Mouse (Mus musculus) testis, adult 2 months (tissue): ENCODE results near the gene Mmp24. TPM values are rescaled to one million over a fixed set of nuclear protein-coding genes. Genes with fewer than 3 reads are reported as not detected.

Experiments used
- H3K27ac ChIP-seq: fragments of 200-500 bp; 2 replicates; pipeline ENCODE4 v1.5.1; 2012; ENCODE audit warnings: low read depth, low read length; ENCODE audit not compliant: control insufficient read depth, insufficient read depth
- H3K27me3 ChIP-seq: fragments of 200-500 bp; 2 replicates; pipeline ENCODE4 v1.6.1; 2012; ENCODE audit warnings: mild to moderate bottlenecking, low read length, moderate library complexity; ENCODE audit not compliant: control insufficient read depth, insufficient read depth
- H3K36me3 ChIP-seq: fragments of 200-500 bp; 2 replicates; pipeline ENCODE4 v1.6.1; 2012; ENCODE audit warnings: mild to moderate bottlenecking, low read length; ENCODE audit not compliant: control insufficient read depth, insufficient read depth
- H3K4me1 ChIP-seq: fragments of 200-500 bp; 2 replicates; pipeline ENCODE4 v1.6.1; 2012; ENCODE audit warnings: low read length; ENCODE audit not compliant: control insufficient read depth, insufficient read depth
- H3K4me3 ChIP-seq: fragments of 200-500 bp; 2 replicates; pipeline ENCODE4 v1.5.1; 2012; ENCODE audit warnings: low read depth, mild to moderate bottlenecking, low read length, moderate library complexity, mixed read lengths; ENCODE audit not compliant: control insufficient read depth
- CTCF ChIP-seq: fragments of 200-500 bp; IDR thresholded peaks from 2 replicates; pipeline ENCODE4 v1.5.1; 2012; ENCODE audit warnings: low read depth, mild to moderate bottlenecking, inconsistent platforms, low read length, moderate library complexity; ENCODE audit not compliant: control insufficient read depth, insufficient read depth, insufficient replicate concordance
- POLR2A ChIP-seq: fragments of 200-500 bp; IDR thresholded peaks from 2 replicates; pipeline ENCODE4 v1.6.1; 2012; ENCODE audit warnings: low read depth, mild to moderate bottlenecking, inconsistent platforms, low read length, moderate library complexity; ENCODE audit not compliant: control insufficient read depth
- polyA plus RNA-seq: library from polyadenylated mRNA; depleted of rRNA; stranded (reverse); fragments of >200 nt; gene quantifications from 2 replicates; pipeline ENCODE4 v1.2.3, GENCODE M21; 2012; rRNA removed

Gene Mmp24
- polyA plus RNA-seq, 1 experiment, result 2.1 TPM

DNA sequence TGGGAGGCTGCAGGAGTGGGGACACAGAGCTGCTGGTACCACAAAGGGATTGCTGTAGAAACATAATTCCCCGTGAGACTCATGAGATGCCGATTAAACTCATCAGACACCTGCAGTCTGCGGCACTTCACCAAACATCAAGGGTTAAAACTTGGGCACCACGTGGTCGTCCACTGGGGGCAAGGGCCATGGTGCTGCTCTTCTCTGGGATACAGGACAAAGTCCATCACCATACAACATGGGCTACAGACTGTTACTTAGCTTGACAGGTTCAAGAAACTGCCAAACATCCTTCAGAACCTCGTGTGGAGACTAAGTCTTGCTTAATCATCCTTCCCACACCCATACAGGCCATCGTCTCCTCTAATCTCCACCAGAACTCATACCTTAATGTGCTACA, 85.0 kb downstream of the Mmp24 start:
- no peaks in the 10 kb centered on the region for H3K4me1 ChIP-seq

GRCm38 (mm10) chr2:155861581-155861980, 86.4 kb downstream of the Mmp24 start:
- TF ChIP-seq POLR2A (no peak), CTCF (no peak)
- Histone ChIP-seq H3K27me3 (no peaks in the 10 kb centered on the region), H3K4me3 (no peak overlapping the region), H3K36me3 (no peaks in the 10 kb centered on the region), H3K4me1 (no peaks in the 10 kb centered on the region), H3K27ac (no peak overlapping the region)

More for the DNA sequence above, 85.0 kb downstream of the Mmp24 start:
- H3K4me3 ChIP-seq, result no peak overlapping the region
- H3K27ac ChIP-seq, result no peak overlapping the region
- no peaks in the 10 kb centered on the region for H3K27me3 ChIP-seq
- no peaks in the 10 kb centered on the region for H3K36me3 ChIP-seq
- TF ChIP-seq POLR2A, result no peak
- TF ChIP-seq CTCF, result no peak

GRCm38 (mm10) chr2:155862573-155863300, 87.6 kb downstream of the Mmp24 start:
- H3K4me1 ChIP-seq, result no peaks in the 10 kb centered on the region
- no peaks in the 10 kb centered on the region for H3K27me3 ChIP-seq
- H3K36me3 ChIP-seq, result no peaks in the 10 kb centered on the region
- TF ChIP-seq POLR2A (no peak), CTCF (no peak)
- no peak overlapping the region for H3K4me3 ChIP-seq
- H3K27ac ChIP-seq, result no peak overlapping the region

GRCm38 (mm10) chr2:155863301-155863867, 88.2 kb downstream of the Mmp24 start:
- no peaks in the 10 kb centered on the region for H3K27me3 ChIP-seq
- no peak for TF ChIP-seq CTCF
- H3K36me3 ChIP-seq, result no peaks in the 10 kb centered on the region
- no peaks in the 10 kb centered on the region for H3K4me1 ChIP-seq
- H3K27ac ChIP-seq, result no peak overlapping the region
- no peak overlapping the region for H3K4me3 ChIP-seq

Other genes with a start within 250 kb of the Mmp24 start
- 4.6 and 5.3 TPM in 2 replicates for gene Gss, start 182.5 kb upstream of the Mmp24 start, polyA plus RNA-seq
- gene Myh7b, start 164.1 kb upstream of the Mmp24 start, polyA plus RNA-seq, result 0.98 and 1.3 TPM in 2 replicates
- 82.2 and 91.7 TPM in 2 replicates for gene Trpc4ap, start 83.0 kb upstream of the Mmp24 start, polyA plus RNA-seq
- gene Edem2, start 45.9 kb upstream of the Mmp24 start, polyA plus RNA-seq, result 28.4 and 29.4 TPM in 2 replicates
- gene Gm17581, start 39.5 kb upstream of the Mmp24 start, polyA plus RNA-seq, result not detected in 2 replicates
- gene Procr, start 24.2 kb upstream of the Mmp24 start, polyA plus RNA-seq, result 0.22 and 0.30 TPM in 2 replicates
- gene BC029722, start 44.1 kb downstream of the Mmp24 start, polyA plus RNA-seq, result 24.4 and 29.9 TPM in 2 replicates
- 41.2 and 44.7 TPM in 2 replicates for gene Eif6, start 51.6 kb downstream of the Mmp24 start, polyA plus RNA-seq
- not detected in 2 replicates for gene Fam83c, start 59.5 kb downstream of the Mmp24 start, polyA plus RNA-seq
- 48.6 and 52.9 TPM in 2 replicates for gene Uqcc1, start 155.0 kb downstream of the Mmp24 start, polyA plus RNA-seq
- gene Gm15557, start 165.4 kb downstream of the Mmp24 start, polyA plus RNA-seq, result 0.17 and 0.19 TPM in 2 replicates
- 0.17 and 0.46 TPM in 2 replicates for gene Gdf5, start 170.0 kb downstream of the Mmp24 start, polyA plus RNA-seq
- gene Cep250, start 181.1 kb downstream of the Mmp24 start, polyA plus RNA-seq, result 5.8 and 6.4 TPM in 2 replicates
- gene 6430550D23Rik, start 232.6 kb downstream of the Mmp24 start, polyA plus RNA-seq, result 24.6 and 24.9 TPM in 2 replicates
- gene Ergic3, start 232.7 kb downstream of the Mmp24 start, polyA plus RNA-seq, result 400 and 412 TPM in 2 replicates